Mouse (Mus musculus): ENCODE data around the gene Spesp1.

Spesp1 gene

GRCm38 (mm10) chr9:62245612-62246379 lies 36.2 kb downstream of the Spesp1 start:
- DNase-seq (ENCODE audit: low read depth) = no peak

GRCm38 (mm10) chr9:62244612-62245010 lies 37.4 kb downstream of the Spesp1 start:
- DNase-seq (ENCODE audit: low read depth) = no peak

GRCm38 (mm10) chr9:62243991-62244611 lies 37.9 kb downstream of the Spesp1 start:
- DNase-seq (ENCODE audit: low read depth) = peak; percentile 69

- no peak for DNase-seq (ENCODE audit: low read depth)
Measured at GRCm38 (mm10) chr9:62240036-62240435, 42.0 kb downstream of the Spesp1 start.

- DNase-seq (ENCODE audit: low read depth) = no peak
Measured at GRCm38 (mm10) chr9:62237381-62237980, 44.5 kb downstream of the Spesp1 start.

GRCm38 (mm10) chr9:62235501-62235900 lies 46.5 kb downstream of the Spesp1 start:
- DNase-seq (ENCODE audit: low read depth) = no peak

GRCm38 (mm10) chr9:62232649-62233048 lies 49.4 kb downstream of the Spesp1 start:
- DNase-seq (ENCODE audit: low read depth) = no peak

- DNase-seq (ENCODE audit: low read depth) = no peak
Measured at GRCm38 (mm10) chr9:62231046-62231445, 51.0 kb downstream of the Spesp1 start.

- no peak for DNase-seq (ENCODE audit: low read depth)
Measured at GRCm38 (mm10) chr9:62229985-62230384, 52.0 kb downstream of the Spesp1 start.

- DNase-seq (ENCODE audit: low read depth) = no peak
Measured at GRCm38 (mm10) chr9:62222481-62222880, 59.5 kb downstream of the Spesp1 start.

- no peak for DNase-seq (ENCODE audit: low read depth)
Measured at GRCm38 (mm10) chr9:62222029-62222428, 60.0 kb downstream of the Spesp1 start.
